Mouse (Mus musculus) myocyte (in vitro differentiated cells): ENCODE measurements around the gene Katnal1. TPM values are rescaled to one million over a fixed set of nuclear protein-coding genes. Genes with fewer than 3 reads are reported as not detected.

ENCODE experiments used
- H3K27me3 ChIP-seq: one replicate; pipeline ENCODE4 v1.6.1; 2011; ENCODE audit not compliant: control insufficient read depth, insufficient read depth, insufficient read length
- H3K36me3 ChIP-seq: one replicate; pipeline ENCODE4 v1.6.1; 2011; ENCODE audit not compliant: control insufficient read depth, insufficient read depth
- H3K4me2 ChIP-seq: one replicate; pipeline ENCODE4 v1.6.1; 2011; ENCODE audit warnings: low read depth, control low read depth
- H3K4me3 ChIP-seq: one replicate; pipeline ENCODE4 v1.5.1; 2011; ENCODE audit warnings: mild to moderate bottlenecking, control low read depth, moderate library complexity
- H3K79me2 ChIP-seq: one replicate; pipeline ENCODE4 v1.6.1; 2011; ENCODE audit not compliant: control insufficient read depth, insufficient read depth
- H3ac ChIP-seq: one replicate; pipeline ENCODE4 v1.6.1; 2011; ENCODE audit not compliant: control insufficient read depth, insufficient read length
- CEBPB ChIP-seq: IDR thresholded peaks from 2 replicates; pipeline ENCODE4 v1.6.1; 2011; ENCODE audit warnings: mild to moderate bottlenecking, moderate library complexity; ENCODE audit not compliant: poor library complexity, insufficient read depth, severe bottlenecking
- E2F4 ChIP-seq: IDR thresholded peaks from one replicate; pipeline ENCODE4 v1.6.1; 2011; ENCODE audit warnings: mild to moderate bottlenecking, control low read depth, moderate library complexity; ENCODE audit not compliant: insufficient read depth
- MAX ChIP-seq: IDR thresholded peaks from one replicate; pipeline ENCODE4 v1.6.1; 2011; ENCODE audit warnings: low read depth, mild to moderate bottlenecking, control low read depth
- MYOD1 ChIP-seq, 3 experiments: IDR thresholded peaks; one replicate each; pipeline ENCODE4 v1.6.1; 2011; ENCODE audit warnings: control low read depth in 2 of 3, low read depth in 2 of 3, mild to moderate bottlenecking in 2 of 3, moderate library complexity in 1 of 3; ENCODE audit not compliant: insufficient read length in 2 of 3, control insufficient read depth in 1 of 3
- MYOG ChIP-seq, 3 experiments: IDR thresholded peaks; one replicate each; pipeline ENCODE4 v1.6.1; 2011; ENCODE audit warnings: control low read depth in 2 of 3, low read depth in 2 of 3, mild to moderate bottlenecking in 2 of 3; ENCODE audit not compliant: insufficient read length in 2 of 3, control insufficient read depth in 1 of 3, insufficient read depth in 1 of 3
- POLR2A ChIP-seq: IDR thresholded peaks from one replicate; pipeline ENCODE4 v1.6.1; 2011; ENCODE audit warnings: low read depth, mild to moderate bottlenecking, control low read depth, moderate library complexity; ENCODE audit not compliant: insufficient read length
- POLR2AphosphoS2 ChIP-seq: IDR thresholded peaks from one replicate; pipeline ENCODE4 v1.6.1; 2011; ENCODE audit warnings: low read depth, control low read depth; ENCODE audit not compliant: insufficient read length
- REST ChIP-seq: IDR thresholded peaks from one replicate; pipeline ENCODE4 v1.6.1; 2011; ENCODE audit warnings: mild to moderate bottlenecking, control low read depth, moderate library complexity; ENCODE audit not compliant: insufficient read depth, insufficient read length
- SRF ChIP-seq: IDR thresholded peaks from one replicate; pipeline ENCODE4 v1.6.1; 2011; ENCODE audit warnings: low read depth; ENCODE audit not compliant: control insufficient read depth, insufficient read length
- TCF12 ChIP-seq: IDR thresholded peaks from one replicate; pipeline ENCODE4 v1.6.1; 2011; ENCODE audit warnings: mild to moderate bottlenecking, control low read depth; ENCODE audit not compliant: poor library complexity, insufficient read depth, severe bottlenecking
- TCF3 ChIP-seq: IDR thresholded peaks from one replicate; pipeline ENCODE4 v1.6.1; 2011; ENCODE audit warnings: low read depth, control low read depth; ENCODE audit not compliant: insufficient read length
- USF1 ChIP-seq: IDR thresholded peaks from one replicate; pipeline ENCODE4 v1.6.1; 2011; ENCODE audit warnings: low read depth, mild to moderate bottlenecking, control low read depth, moderate library complexity
- polyA plus RNA-seq: library from polyadenylated mRNA; unstranded; fragments of >200 nt; fragmentation: generic; extraction: Trizol; gene quantifications from one replicate; pipeline ENCODE4 v1.2.1, GENCODE M21; 2012; ENCODE audit warnings: missing spikeins

The Katnal1 gene
- polyA plus RNA-seq, 1 experiment = 7.6 TPM

DNA sequence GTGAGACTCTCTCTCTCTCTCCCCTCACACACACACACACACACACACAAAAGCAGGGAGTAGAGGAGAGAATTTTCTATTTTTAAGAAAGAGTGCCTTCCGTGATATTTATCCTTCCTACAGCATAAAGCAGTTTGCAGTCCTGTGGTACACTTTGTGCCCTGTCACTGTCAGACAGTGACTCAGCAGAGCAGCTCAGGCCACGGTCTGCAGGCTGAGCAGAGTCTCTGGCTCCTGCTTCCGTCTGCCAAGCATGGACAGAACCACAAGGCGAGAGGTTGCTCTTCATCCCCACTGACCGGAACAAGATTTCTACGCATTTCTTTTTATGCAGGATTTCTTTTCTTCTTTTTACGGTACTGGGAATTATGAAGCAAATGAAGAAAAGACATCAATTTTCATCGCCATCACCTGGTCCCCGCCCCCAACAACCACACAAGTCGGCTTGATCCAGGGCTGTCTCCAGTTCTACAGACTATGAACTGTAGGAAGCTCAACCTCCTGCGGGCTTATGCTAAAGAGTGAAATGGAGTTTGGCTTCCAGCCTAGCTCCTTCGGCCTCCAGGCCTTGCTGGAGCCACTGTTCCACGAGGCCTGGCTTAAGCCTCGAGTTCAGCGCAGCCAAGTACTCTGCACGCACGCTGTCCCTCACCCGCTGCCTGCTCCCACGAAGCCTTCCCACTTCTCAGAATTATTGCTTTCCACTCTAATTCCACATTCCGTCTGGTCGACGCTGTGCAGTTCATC, 25.4 kb upstream of the Katnal1 start:
- Histone ChIP-seq H3K79me2 (no peaks in the 10 kb centered on the region), H3K27me3 (no peaks in the 10 kb centered on the region), H3K4me2 (no peak overlapping the region), H3ac (no peak overlapping the region), H3K36me3 (no peaks in the 10 kb centered on the region), H3K4me3 (no peak overlapping the region)
- TF ChIP-seq TCF12 = no peak
- TF ChIP-seq MYOG (IDR thresholded peaks at IDR 0.05; ENCODE audit: control insufficient read depth in 1 of 3, insufficient read depth in 1 of 3, insufficient read length in 2 of 3, low read depth in 2 of 3) = no peak
- TF ChIP-seq TCF3 = no peak
- TF ChIP-seq POLR2AphosphoS2 = no peak
- no peak for TF ChIP-seq REST
- no peak for TF ChIP-seq CEBPB
- no peak for TF ChIP-seq MAX
- TF ChIP-seq USF1 = no peak
- no peak for TF ChIP-seq SRF

DNA sequence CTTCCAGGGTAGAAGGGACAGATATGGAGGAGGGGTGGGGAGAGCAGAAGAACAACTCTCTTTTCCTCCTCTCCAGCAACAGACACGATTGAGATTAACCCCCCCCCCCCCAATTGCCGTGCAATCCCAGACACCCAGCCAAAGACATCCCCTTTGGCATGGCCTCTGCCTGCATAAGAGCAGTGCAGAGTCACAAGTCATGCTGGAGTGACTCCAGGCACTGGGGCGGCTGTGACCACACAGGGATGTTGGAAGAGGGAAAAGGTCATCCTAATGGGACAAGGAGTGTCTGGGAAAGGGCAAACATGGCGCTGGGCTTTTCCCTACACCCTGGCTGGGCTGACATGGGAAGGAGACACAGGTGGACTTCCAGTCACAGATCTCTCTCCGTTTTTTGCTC, 24.0 kb upstream of the Katnal1 start:
- H3ac ChIP-seq = no peak overlapping the region
- H3K4me2 ChIP-seq = no peak overlapping the region
- TF ChIP-seq POLR2AphosphoS2 (no peak), MAX (no peak), MYOD1 (IDR thresholded peaks at IDR 0.05; ENCODE audit: control insufficient read depth in 1 of 3, insufficient read length in 2 of 3, low read depth in 2 of 3) (no peak), POLR2A (no peak)

DNA sequence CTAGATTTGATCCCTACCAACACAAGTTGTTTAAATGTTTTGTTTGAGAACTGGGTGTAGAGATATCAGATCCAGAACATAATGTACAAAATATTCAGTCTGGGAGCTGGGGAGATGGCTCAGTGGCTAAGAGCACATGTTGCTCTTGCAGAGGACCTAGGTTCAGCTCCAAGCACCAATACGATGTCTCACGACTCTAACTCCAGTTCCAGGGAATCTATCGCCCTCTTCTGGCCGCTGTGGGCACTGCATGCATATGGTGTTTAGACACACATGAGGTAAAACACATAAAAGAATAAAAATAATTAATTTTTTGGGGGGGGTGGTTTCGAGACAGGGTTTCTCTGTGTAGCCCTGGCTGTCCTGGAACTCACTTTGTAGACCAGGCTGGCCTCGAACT, 23.3 kb upstream of the Katnal1 start:
- Histone ChIP-seq H3K4me2 (no peak overlapping the region), H3K4me3 (no peak overlapping the region), H3K27me3 (no peaks in the 10 kb centered on the region), H3K79me2 (no peaks in the 10 kb centered on the region), H3ac (no peak overlapping the region), H3K36me3 (no peaks in the 10 kb centered on the region)
- no peak for TF ChIP-seq MYOD1 (IDR thresholded peaks at IDR 0.05; ENCODE audit: control insufficient read depth in 1 of 3, insufficient read length in 2 of 3, low read depth in 2 of 3)
- TF ChIP-seq TCF12 = no peak
- no peak for TF ChIP-seq E2F4
- TF ChIP-seq MAX = no peak
- no peak for TF ChIP-seq TCF3
- no peak for TF ChIP-seq POLR2AphosphoS2
- TF ChIP-seq REST = no peak
- no peak for TF ChIP-seq SRF
- TF ChIP-seq POLR2A = no peak
- TF ChIP-seq USF1 = no peak
- TF ChIP-seq MYOG (IDR thresholded peaks at IDR 0.05; ENCODE audit: control insufficient read depth in 1 of 3, insufficient read depth in 1 of 3, insufficient read length in 2 of 3, low read depth in 2 of 3) = no peak
- TF ChIP-seq CEBPB = no peak

More for the DNA sequence above, 24.0 kb upstream of the Katnal1 start:
- H3K79me2 ChIP-seq = no peaks in the 10 kb centered on the region
- H3K36me3 ChIP-seq = no peaks in the 10 kb centered on the region
- no peaks in the 10 kb centered on the region for H3K27me3 ChIP-seq
- no peak overlapping the region for H3K4me3 ChIP-seq

DNA sequence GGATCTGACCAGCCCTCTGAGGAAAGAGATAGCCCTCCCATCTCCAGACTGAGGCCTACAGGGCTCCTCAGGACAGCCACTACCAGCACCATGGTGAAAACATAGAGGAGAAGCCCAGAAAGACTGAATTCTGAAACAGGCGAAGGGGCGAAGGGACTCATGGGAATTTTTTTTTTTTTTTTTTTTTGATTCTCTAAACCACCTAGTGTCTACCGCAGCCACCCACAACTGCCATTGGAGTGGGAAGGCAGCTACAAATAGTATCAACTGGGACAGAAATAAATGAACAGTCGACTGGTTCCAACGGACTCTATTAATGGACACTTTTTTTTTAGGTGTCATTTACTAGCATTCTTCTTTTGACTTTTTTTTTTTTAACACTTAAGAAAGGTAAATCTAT, 22.2 kb upstream of the Katnal1 start:
- H3K4me3 ChIP-seq = no peak overlapping the region
- no peaks in the 10 kb centered on the region for H3K79me2 ChIP-seq
- H3ac ChIP-seq = no peak overlapping the region
- no peak for TF ChIP-seq MYOD1 (IDR thresholded peaks at IDR 0.05; ENCODE audit: control insufficient read depth in 1 of 3, insufficient read length in 2 of 3, low read depth in 2 of 3)
- no peak for TF ChIP-seq POLR2A
- TF ChIP-seq TCF3 = no peak
- TF ChIP-seq POLR2AphosphoS2 = no peak
- no peaks in the 10 kb centered on the region for H3K36me3 ChIP-seq
- no peak overlapping the region for H3K4me2 ChIP-seq
- no peaks in the 10 kb centered on the region for H3K27me3 ChIP-seq

DNA sequence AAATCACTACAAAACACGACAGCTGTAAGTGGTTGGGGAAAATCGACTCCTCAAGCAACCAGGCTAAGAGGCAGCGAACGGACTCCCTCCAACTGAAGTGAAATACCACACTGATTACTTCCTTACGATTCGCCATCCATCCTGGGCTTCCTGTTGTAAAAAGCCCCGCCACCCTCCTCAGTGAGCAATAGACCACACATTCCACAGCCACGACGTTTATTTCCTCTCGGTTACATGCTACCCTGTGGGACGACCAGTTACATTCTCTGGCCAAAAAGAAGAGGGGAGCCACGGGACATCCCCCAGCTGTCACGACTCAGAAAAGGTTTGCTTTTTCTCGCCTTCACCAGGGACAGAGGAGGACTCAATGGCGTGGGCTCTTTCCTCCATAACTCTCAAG, 20.9 kb upstream of the Katnal1 start:
- H3K4me2 ChIP-seq = peak overlapping the region; percentile 55
- no peaks in the 10 kb centered on the region for H3K79me2 ChIP-seq
- no peaks in the 10 kb centered on the region for H3K27me3 ChIP-seq
- TF ChIP-seq E2F4 = no peak
- TF ChIP-seq USF1 = no peak
- peak; percentile 13 for TF ChIP-seq POLR2A
- TF ChIP-seq SRF = no peak
- no peak for TF ChIP-seq TCF3
- TF ChIP-seq MYOD1 (IDR thresholded peaks at IDR 0.05; ENCODE audit: control insufficient read depth in 1 of 3, insufficient read length in 2 of 3, low read depth in 2 of 3) = peak in 1 of 3 experiments; percentile 32
- 0 out of 2 replicates have a peak, but pooled peaks have one; percentile 29 for TF ChIP-seq CEBPB
- no peak for TF ChIP-seq MAX
- TF ChIP-seq POLR2AphosphoS2 = peak; percentile 18
- TF ChIP-seq REST = no peak
- TF ChIP-seq TCF12 = no peak
- TF ChIP-seq MYOG (IDR thresholded peaks at IDR 0.05; ENCODE audit: control insufficient read depth in 1 of 3, insufficient read depth in 1 of 3, insufficient read length in 2 of 3, low read depth in 2 of 3) = peak in 1 of 3 experiments; percentile 46
- no peak overlapping the region for H3ac ChIP-seq
- H3K4me3 ChIP-seq = no peak overlapping the region
- H3K36me3 ChIP-seq = no peaks in the 10 kb centered on the region
